Mouse (Mus musculus) CH12.LX (cell line): ENCODE measurements around the gene Pld2. TPM values are rescaled to one million over a fixed set of nuclear protein-coding genes. Genes with fewer than 3 reads are reported as not detected.
"Not testable (repeated sequence)": the region's sequence is repeated elsewhere in the genome, so short reads cannot be mapped to it uniquely, and the experiment has no call there.

Source experiments
- DNase-seq: peaks from one replicate; pipeline ENCODE4 v3.0.0-alpha.2; 2013; ENCODE audit errors: extremely low read depth
- H3K27ac ChIP-seq: 2 replicates; pipeline ENCODE4 v1.5.1; 2012; ENCODE audit warnings: low read depth, mild to moderate bottlenecking, control low read depth, moderate library complexity; ENCODE audit not compliant: insufficient read depth
- H3K27me3 ChIP-seq: replicated peaks from 2 replicates; pipeline ENCODE3; 2012; ENCODE audit warnings: inconsistent platforms
- H3K36me3 ChIP-seq, 2 experiments: replicated peaks in 1 of 2; 2 replicates each; pipeline versions ENCODE3 to v1.6.1; 2012; ENCODE audit warnings: inconsistent platforms in 1 of 2, low read length in 1 of 2, mild to moderate bottlenecking in 1 of 2, mixed read lengths in 1 of 2, moderate library complexity in 1 of 2; ENCODE audit not compliant: control insufficient read depth in 1 of 2, insufficient read depth in 1 of 2
- H3K4me1 ChIP-seq, 2 experiments: 2 replicates each; pipeline ENCODE4 v1.6.1; 2012; ENCODE audit warnings: inconsistent platforms in 1 of 2, moderate library complexity in 1 of 2; ENCODE audit not compliant: insufficient read depth in 2 of 2, control insufficient read depth in 1 of 2
- H3K4me2 ChIP-seq: 2 replicates; pipeline ENCODE4 v1.6.1; 2012; ENCODE audit warnings: low read depth, mild to moderate bottlenecking, control low read depth; ENCODE audit not compliant: poor library complexity, insufficient read depth, severe bottlenecking
- H3K4me3 ChIP-seq, 3 experiments: fragments of 150-350 bp in 1 of 3; sonication (generic) in 1 of 3; replicated peaks in 1 of 3; 2 replicates each; pipeline versions ENCODE3 to v1.5.1; 2011 to 2012; ENCODE audit warnings: low read depth in 2 of 3, low read length in 2 of 3, mild to moderate bottlenecking in 2 of 3, moderate library complexity in 2 of 3, control low read depth in 1 of 3, improper control_type of control experiment in 1 of 3, inconsistent platforms in 1 of 3, mixed read lengths in 1 of 3; ENCODE audit not compliant: poor library complexity in 1 of 3
- H3K79me2 ChIP-seq: replicated peaks from 2 replicates; pipeline ENCODE4 v1.6.1; 2012; ENCODE audit warnings: mild to moderate bottlenecking, moderate library complexity; ENCODE audit not compliant: control insufficient read depth, poor library complexity, insufficient read depth, severe bottlenecking; ENCODE audit errors: extremely low read depth
- H3K9ac ChIP-seq: 2 replicates; pipeline ENCODE4 v1.6.1; 2012; ENCODE audit warnings: low read depth, mild to moderate bottlenecking, control low read depth, moderate library complexity; ENCODE audit not compliant: insufficient read depth
- H3K9me3 ChIP-seq: replicated peaks from 2 replicates; pipeline ENCODE3; 2012; ENCODE audit warnings: low read length, inconsistent platforms, mixed read lengths
- BHLHE40 ChIP-seq: IDR thresholded peaks from 2 replicates; pipeline ENCODE4 v1.6.1; 2011; ENCODE audit warnings: mild to moderate bottlenecking, low read depth, low read length, improper control_type of control experiment
- CTCF ChIP-seq, 2 experiments: IDR thresholded peaks in 1 of 2; conservative IDR thresholded peaks in 1 of 2; 2 replicates each; pipeline ENCODE4 v1.5.1; 2011 to 2012; ENCODE audit warnings: low read depth in 2 of 2, low read length in 2 of 2, improper control_type of control experiment in 1 of 2, inconsistent platforms in 1 of 2, mild to moderate bottlenecking in 1 of 2, moderate library complexity in 1 of 2
- ETS1 ChIP-seq: conservative IDR thresholded peaks from 2 replicates; pipeline ENCODE4 v1.6.1; 2012; ENCODE audit warnings: low read depth, mild to moderate bottlenecking, inconsistent platforms, low read length, improper control_type of control experiment, moderate library complexity
- JUND ChIP-seq: conservative IDR thresholded peaks from 2 replicates; pipeline ENCODE4 v1.6.1; 2011; ENCODE audit warnings: low read depth, low read length, improper control_type of control experiment
- KAT2A ChIP-seq: IDR thresholded peaks from 2 replicates; pipeline ENCODE4 v1.6.1; 2012; ENCODE audit warnings: low read length, improper control_type of control experiment, inconsistent platforms; ENCODE audit not compliant: insufficient replicate concordance
- MAFK ChIP-seq: IDR thresholded peaks from 2 replicates; pipeline ENCODE4 v1.6.1; 2011; ENCODE audit warnings: low read length, improper control_type of control experiment; ENCODE audit not compliant: insufficient replicate concordance
- MAZ ChIP-seq: IDR thresholded peaks from 2 replicates; pipeline ENCODE4 v1.6.1; 2012; ENCODE audit warnings: low read depth, mild to moderate bottlenecking, inconsistent platforms, low read length, improper control_type of control experiment, moderate library complexity
- MEF2A ChIP-seq: IDR thresholded peaks from 2 replicates; pipeline ENCODE4 v1.6.1; 2014; ENCODE audit warnings: low read depth, mild to moderate bottlenecking, inconsistent platforms, low read length, improper control_type of control experiment, borderline replicate concordance
- MXI1 ChIP-seq: IDR thresholded peaks from 2 replicates; pipeline ENCODE4 v1.6.1; 2011; ENCODE audit warnings: mild to moderate bottlenecking, low read depth, low read length, improper control_type of control experiment
- NELFE ChIP-seq: IDR thresholded peaks from 2 replicates; pipeline ENCODE4 v1.6.1; 2011; ENCODE audit warnings: low read depth, low read length, improper control_type of control experiment
- NRF1 ChIP-seq: IDR thresholded peaks from 2 replicates; pipeline ENCODE4 v1.6.1; 2014; ENCODE audit warnings: low read depth, mild to moderate bottlenecking, inconsistent platforms, low read length, improper control_type of control experiment, moderate library complexity
- PAX5 ChIP-seq: IDR thresholded peaks from 2 replicates; pipeline ENCODE4 v1.6.1; 2012; ENCODE audit warnings: low read length, inconsistent platforms, mixed read lengths
- POLR2A ChIP-seq: IDR thresholded peaks from 2 replicates; pipeline ENCODE4 v1.6.1; 2011; ENCODE audit warnings: low read depth, mild to moderate bottlenecking, improper control_type of control experiment, low read length
- POLR2AphosphoS2 ChIP-seq: IDR thresholded peaks from 2 replicates; pipeline ENCODE4 v1.6.1; 2011; ENCODE audit warnings: low read depth, low read length, improper control_type of control experiment
- RAD21 ChIP-seq: IDR thresholded peaks from 2 replicates; pipeline ENCODE4 v1.6.1; 2011; ENCODE audit warnings: low read depth, mild to moderate bottlenecking, low read length, improper control_type of control experiment, moderate library complexity
- SIN3A ChIP-seq: IDR thresholded peaks from 2 replicates; pipeline ENCODE4 v1.6.1; 2012; ENCODE audit warnings: low read length, improper control_type of control experiment, inconsistent platforms
- UBTF ChIP-seq: IDR thresholded peaks from 2 replicates; pipeline ENCODE4 v1.6.1; 2012; ENCODE audit warnings: low read depth, mild to moderate bottlenecking, inconsistent platforms, low read length, improper control_type of control experiment, moderate library complexity
- ZC3H11A ChIP-seq: IDR thresholded peaks from 2 replicates; pipeline ENCODE4 v1.6.1; 2012; ENCODE audit warnings: low read depth, mild to moderate bottlenecking, inconsistent platforms, low read length, improper control_type of control experiment
- ZNF384 ChIP-seq: IDR thresholded peaks from 2 replicates; pipeline ENCODE4 v1.6.1; 2012; ENCODE audit warnings: low read depth, low read length, improper control_type of control experiment, inconsistent platforms
- dilution Hi-C: fragments of 300-500 bp; cut with MboI; formaldehyde crosslinking; loops from 2 replicates; pipeline ENCODE4 v1.14.3; 2020; ENCODE audit warnings: low sequenced_read_pairs; ENCODE audit not compliant: extremely low pct_unique_long_range_greater_than_20kb, extremely low pct_ligation_motif_present
- in situ Hi-C: fragments of 300-500 bp; cut with MboI; formaldehyde crosslinking; loops from 3 replicates; pipeline ENCODE4 v1.14.3; 2019; ENCODE audit warnings: low sequenced_read_pairs, low pct_ligation_motif_present, low pct_unique_long_range_greater_than_20kb, mixed read lengths
- polyA plus RNA-seq: library from polyadenylated mRNA; unstranded; fragments of >175 nt; gene quantifications from 2 replicates; pipeline ENCODE4 v1.2.1, GENCODE M21; 2012; ENCODE audit warnings: low read depth; ENCODE audit not compliant: insufficient read length
- total RNA-seq, 2 experiments: library from RNA; depleted of rRNA; stranded (reverse); fragments of 300-350 nt in 1 of 2; fragments of >200 nt in 1 of 2; gene quantifications; 2 replicates each; pipeline ENCODE4 v1.2.3; 2012 to 2014

The Pld2 gene
- total and polyA plus RNA-seq, 3 experiments: 3.4 to 6.7 (median 4.8) TPM

DNA sequence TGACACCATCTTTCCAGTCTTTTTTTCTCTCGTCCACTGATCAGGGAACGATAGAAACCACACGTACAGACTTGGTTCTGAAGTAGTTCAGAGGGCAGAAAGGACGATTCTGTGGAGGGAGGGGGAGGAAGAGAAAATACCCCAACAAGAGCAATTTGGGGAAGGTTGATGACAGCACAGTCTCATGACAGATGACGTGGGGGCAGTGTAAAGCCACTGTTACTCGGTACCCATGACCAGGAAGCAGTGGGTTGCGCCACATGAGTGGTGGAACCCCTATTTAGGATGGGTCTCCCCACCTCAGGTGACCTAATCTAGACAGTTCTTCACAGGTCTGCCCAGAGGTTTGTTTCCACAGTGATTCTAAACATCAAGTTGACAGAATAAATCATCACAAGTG is 11.3 kb upstream of the Pld2 start:
- Histone ChIP-seq H3K4me2 (no peak overlapping the region), H3K27ac (no peak overlapping the region)
- no peak for TF ChIP-seq UBTF
- TF ChIP-seq KAT2A: no peak
- TF ChIP-seq RAD21: no peak
- no peak for TF ChIP-seq MAFK
- TF ChIP-seq MEF2A: no peak
- TF ChIP-seq ETS1: peak; percentile 74
- 0 out of 2 replicates have a peak, but pooled peaks have one; percentile 72 for TF ChIP-seq POLR2AphosphoS2
- TF ChIP-seq SIN3A: no peak
- TF ChIP-seq NRF1: no peak
- TF ChIP-seq MAZ: no peak
- TF ChIP-seq PAX5: no peak
- TF ChIP-seq ZC3H11A: no peak
- no peak for TF ChIP-seq MXI1
- TF ChIP-seq JUND: no peak
- no peak for TF ChIP-seq NELFE
- TF ChIP-seq BHLHE40: peak; percentile 56
- no peak for TF ChIP-seq POLR2A
- TF ChIP-seq, all 38 proteins: peak for 3
- dilution Hi-C loops (no loop called here), in situ Hi-C loops (loop anchor here (5.0 kb wide), 1 partner anchor 34 kb away; the partner anchor contains the start of gene Mink1)
- Histone ChIP-seq H3K4me3 (no peak overlapping the region), H3K36me3 (peaks cover 24 to 38% of the 10 kb centered on the region in 2 experiments), H3K27me3 (no peaks in the 10 kb centered on the region), H3K4me1 (peaks cover 15 to 50% of the 10 kb centered on the region in 2 experiments), H3K9ac (no peak overlapping the region), H3K9me3 (no peaks in the 10 kb centered on the region), H3K79me2 (peaks cover 12% of the 10 kb centered on the region)
- DNase-seq: no peak

GRCm38 (mm10) chr11:70531065-70531464 is 8.8 kb upstream of the Pld2 start:
- H3K27ac ChIP-seq, H3K9me3 ChIP-seq, H3K27me3 ChIP-seq, H3K9ac ChIP-seq, H3K79me2 ChIP-seq, DNase-seq, H3K4me2 ChIP-seq, dilution Hi-C loops, H3K4me3 ChIP-seq, in situ Hi-C loops: not testable (repeated sequence)
- Histone ChIP-seq H3K4me1 (peaks cover 14 to 57% of the 10 kb centered on the region in 2 experiments), H3K36me3 (peaks cover 24 to 36% of the 10 kb centered on the region in 2 experiments)
- peak; percentile 57 for TF ChIP-seq ZNF384
- peak in 1 of 2 experiments; percentile 32; a peak in 1 of 4 replicates for TF ChIP-seq CTCF (conservative IDR thresholded peaks at IDR 0.05 in 1 of 2, IDR thresholded peaks at IDR 0.05 in 1 of 2; ENCODE audit: low read depth in 2 of 2, low read length in 2 of 2)
